Mouse (Mus musculus): Measurements from ENCODE around the gene Gsk3a. TPM values are rescaled to one million over a fixed set of nuclear protein-coding genes. Genes with fewer than 3 reads are reported as not detected.

The Gsk3a gene
- total RNA-seq, 2 experiments from 2014 or later = 74.7 to 97.9 TPM

Other genes starting within 250 kb of the Gsk3a start
- gene Atp1a3, start 231.9 kb downstream of the Gsk3a start, total RNA-seq (2014; fragmentation: Nextera tagmentation) = not detected in 2 replicates
- gene Atp1a3, start 231.9 kb downstream of the Gsk3a start, total RNA-seq (2017) = 0.75 TPM in 1 of 2 replicates, not detected in the other
- 20.9 and 31.7 TPM in 2 replicates for gene Grik5, start 165.5 kb downstream of the Gsk3a start, total RNA-seq (2014; fragmentation: Nextera tagmentation)
- 0.23 and 6.4 TPM in 2 replicates for gene Grik5, start 165.5 kb downstream of the Gsk3a start, total RNA-seq (2017)
- gene Zfp574, start 165.3 kb downstream of the Gsk3a start, total RNA-seq (2014; fragmentation: Nextera tagmentation) = 12.0 and 18.6 TPM in 2 replicates
- gene Zfp574, start 165.3 kb downstream of the Gsk3a start, total RNA-seq (2017) = 3.7 and 6.9 TPM in 2 replicates
- 0.40 and 0.57 TPM in 2 replicates for gene Pou2f2, start 58.1 kb downstream of the Gsk3a start, total RNA-seq (2014; fragmentation: Nextera tagmentation)
- 0.91 TPM in 1 of 2 replicates, not detected in the other for gene Pou2f2, start 58.1 kb downstream of the Gsk3a start, total RNA-seq (2017)
- 16.0 and 24.9 TPM in 2 replicates for gene Dedd2, start 17.2 kb downstream of the Gsk3a start, total RNA-seq (2014; fragmentation: Nextera tagmentation)
- 13.5 and 15.2 TPM in 2 replicates for gene Dedd2, start 17.2 kb downstream of the Gsk3a start, total RNA-seq (2017)
- 18.8 and 20.3 TPM in 2 replicates for gene Zfp526, start 16.4 kb downstream of the Gsk3a start, total RNA-seq (2014; fragmentation: Nextera tagmentation)
- gene Zfp526, start 16.4 kb downstream of the Gsk3a start, total RNA-seq (2017) = 10.1 and 12.5 TPM in 2 replicates
- 8.7 and 18.9 TPM in 2 replicates for gene Erf, start 12.9 kb upstream of the Gsk3a start, total RNA-seq (2014; fragmentation: Nextera tagmentation)
- gene Erf, start 12.9 kb upstream of the Gsk3a start, total RNA-seq (2017) = 6.2 and 8.6 TPM in 2 replicates
- 125 and 134 TPM in 2 replicates for gene Cic, start 29.9 kb upstream of the Gsk3a start, total RNA-seq (2014; fragmentation: Nextera tagmentation)
- gene Cic, start 29.9 kb upstream of the Gsk3a start, total RNA-seq (2017) = 20.5 and 40.0 TPM in 2 replicates
- 22.0 and 23.2 TPM in 2 replicates for gene Pafah1b3, start 60.1 kb upstream of the Gsk3a start, total RNA-seq (2014; fragmentation: Nextera tagmentation)
- gene Pafah1b3, start 60.1 kb upstream of the Gsk3a start, total RNA-seq (2017) = 12.8 and 26.3 TPM in 2 replicates
- gene Prr19, start 63.6 kb upstream of the Gsk3a start, total RNA-seq (2014; fragmentation: Nextera tagmentation) = not detected in 2 replicates
- gene Prr19, start 63.6 kb upstream of the Gsk3a start, total RNA-seq (2017) = not detected in 2 replicates
- gene Tmem145, start 68.3 kb upstream of the Gsk3a start, total RNA-seq (2014; fragmentation: Nextera tagmentation) = not detected in 2 replicates
- not detected in 2 replicates for gene Tmem145, start 68.3 kb upstream of the Gsk3a start, total RNA-seq (2017)
- 2.5 and 2.6 TPM in 2 replicates for gene Megf8, start 79.3 kb upstream of the Gsk3a start, total RNA-seq (2014; fragmentation: Nextera tagmentation)
- gene Megf8, start 79.3 kb upstream of the Gsk3a start, total RNA-seq (2017) = 2.4 and 2.7 TPM in 2 replicates
- not detected in 2 replicates for gene Cnfn, start 131.9 kb upstream of the Gsk3a start, total RNA-seq (2014; fragmentation: Nextera tagmentation)
- not detected in 2 replicates for gene Cnfn, start 131.9 kb upstream of the Gsk3a start, total RNA-seq (2017)
- 7.1 and 12.6 TPM in 2 replicates for gene Lipe, start 160.9 kb upstream of the Gsk3a start, total RNA-seq (2014; fragmentation: Nextera tagmentation)
- 4.5 and 6.4 TPM in 2 replicates for gene Lipe, start 160.9 kb upstream of the Gsk3a start, total RNA-seq (2017)
- gene Cxcl17, start 175.0 kb upstream of the Gsk3a start, total RNA-seq (2014; fragmentation: Nextera tagmentation) = not detected in 2 replicates
- gene Cxcl17, start 175.0 kb upstream of the Gsk3a start, total RNA-seq (2017) = not detected in 2 replicates
- gene Ceacam1, start 239.8 kb upstream of the Gsk3a start, total RNA-seq (2014; fragmentation: Nextera tagmentation) = 6.6 and 6.8 TPM in 2 replicates
- 1.3 and 6.4 TPM in 2 replicates for gene Ceacam1, start 239.8 kb upstream of the Gsk3a start, total RNA-seq (2017)